Mouse (Mus musculus) hindbrain, embryonic 12.5 days (tissue): ENCODE measurements around the gene Xlr5a. TPM values are rescaled to one million over a fixed set of nuclear protein-coding genes. Genes with fewer than 3 reads are reported as not detected.
A peak's percentile ranks its signal among the peaks of the same experiment; 100 is the strongest.
"Not testable (repeated sequence)": the region's sequence is repeated elsewhere in the genome, so short reads cannot be mapped to it uniquely, and the experiment has no call there.

ENCODE experiments used
- ATAC-seq: fragments of 200-750 bp; cut with Nextera tagmentation; 2 replicates; pipeline ENCODE4 v1.8.0; 2017; ENCODE audit warnings: moderate TSS enrichment; ENCODE audit not compliant: low FRiP score
- H3K27ac ChIP-seq: fragments of 300-500 bp; sonication (generic); 2 replicates; pipeline ENCODE4 v1.5.1; 2016; ENCODE audit warnings: mild to moderate bottlenecking
- H3K27me3 ChIP-seq: fragments of 300-500 bp; sonication (generic); 2 replicates; pipeline ENCODE4 v1.6.1; 2016; ENCODE audit warnings: mild to moderate bottlenecking
- H3K36me3 ChIP-seq: fragments of 300-500 bp; sonication (generic); 2 replicates; pipeline ENCODE4 v1.6.1; 2016; ENCODE audit warnings: mild to moderate bottlenecking
- H3K4me1 ChIP-seq: fragments of 300-500 bp; sonication (generic); 2 replicates; pipeline ENCODE4 v1.6.1; 2016
- H3K4me2 ChIP-seq: fragments of 300-500 bp; sonication (generic); replicated peaks from 2 replicates; pipeline ENCODE4 v1.6.1; 2016; ENCODE audit warnings: mild to moderate bottlenecking
- H3K4me3 ChIP-seq: fragments of 300-500 bp; sonication (generic); 2 replicates; pipeline ENCODE4 v1.5.1; 2016; ENCODE audit warnings: mild to moderate bottlenecking
- H3K9ac ChIP-seq: fragments of 300-500 bp; sonication (generic); 2 replicates; pipeline ENCODE4 v1.6.1; 2016; ENCODE audit warnings: mild to moderate bottlenecking, moderate library complexity
- H3K9me3 ChIP-seq: fragments of 300-500 bp; sonication (generic); replicated peaks from 2 replicates; pipeline ENCODE4 v1.6.1; 2016; ENCODE audit warnings: mild to moderate bottlenecking
- WGBS: fragments of 180-500 bp; shearing (Covaris S2); methylation state at CpG from one replicate; pipeline ENCODE4 v1.1.7; 2016; 5-methylcytosine and 5-hydroxymethylcytosine counted together
- polyA plus RNA-seq: library from polyadenylated mRNA; unstranded; fragments of >200 nt; fragmentation: Nextera tagmentation; extraction: Ambion mirVana; gene quantifications from 2 replicates; pipeline ENCODE4 v1.2.1, GENCODE M21; 2016

Gene Xlr5a
- polyA plus RNA-seq = not detected in 2 replicates

- not testable (repeated sequence) for H3K36me3 ChIP-seq, H3K27ac ChIP-seq, H3K4me1 ChIP-seq, H3K9ac ChIP-seq, H3K27me3 ChIP-seq, H3K4me3 ChIP-seq, H3K4me2 ChIP-seq, ATAC-seq, H3K9me3 ChIP-seq
- 89% methylated on average over 15 of the region's 17 CpGs for WGBS
Measured at GRCm38 (mm10) chrX:73292876-73293275, at the start of gene Xlr5a, which contains the start of gene Xlr5c. Gene Xlr5a, minus strand, starts transcription at chrX:73292976. Gene Xlr5c, minus strand, starts transcription at chrX:73292976.

- H3K4me1 ChIP-seq = peaks cover 6% of the 10 kb centered on the region; the same call in 1 of the 2 replicates
- peak within 1 kb of the TSS; percentile 52 for H3K4me3 ChIP-seq
- H3K9me3 ChIP-seq = no peaks in the 10 kb centered on the region
- ATAC-seq = peak; percentile 91
- no peaks in the 10 kb centered on the region for H3K27me3 ChIP-seq
- H3K9ac ChIP-seq = peak within 1 kb of the TSS; percentile 69
- 17% methylated on average over 26 of the region's 37 CpGs for WGBS
- H3K36me3 ChIP-seq = no peaks in the 10 kb centered on the region
- H3K4me2 ChIP-seq = peak within 1 kb of the TSS; percentile 56
- peak within 1 kb of the TSS; percentile 75 for H3K27ac ChIP-seq
Measured at GRCm38 (mm10) chrX:73342483-73342895, 49.7 kb upstream of the Xlr5a start, which contains the start of gene Zfp275. Gene Zfp275, plus strand, starts transcription at chrX:73342621.

GRCm38 (mm10) chrX:73342068-73342467 is 49.3 kb upstream of the Xlr5a start:
- Histone ChIP-seq H3K9ac (no peak overlapping the region; the same call in 1 of the 2 replicates), H3K27ac (no peak overlapping the region), H3K4me2 (peak overlapping the region; percentile 56), H3K9me3 (no peaks in the 10 kb centered on the region), H3K4me3 (peak overlapping the region; percentile 52), H3K27me3 (no peaks in the 10 kb centered on the region), H3K4me1 (peaks cover 6% of the 10 kb centered on the region; the same call in 1 of the 2 replicates), H3K36me3 (no peaks in the 10 kb centered on the region)
- 40% methylated on average over 3 of the region's 3 CpGs for WGBS
- ATAC-seq = peak; percentile 60

GRCm38 (mm10) chrX:73341473-73341872 is 48.7 kb upstream of the Xlr5a start:
- WGBS = 63% methylated on average over 1 of the region's 1 CpGs
- H3K36me3 ChIP-seq = no peaks in the 10 kb centered on the region
- H3K27ac ChIP-seq = no peak overlapping the region
- H3K4me2 ChIP-seq = no peak overlapping the region
- peaks cover 6% of the 10 kb centered on the region; the same call in 1 of the 2 replicates for H3K4me1 ChIP-seq
- no peak for ATAC-seq
- H3K9me3 ChIP-seq = no peaks in the 10 kb centered on the region
- H3K9ac ChIP-seq = no peak overlapping the region
- H3K27me3 ChIP-seq = no peaks in the 10 kb centered on the region
- H3K4me3 ChIP-seq = no peak overlapping the region

- Histone ChIP-seq H3K4me3 (no peak within 1 kb of the TSS), H3K4me1 (no peaks in the 10 kb centered on the region), H3K9me3 (no peaks in the 10 kb centered on the region), H3K27me3 (no peaks in the 10 kb centered on the region), H3K27ac (no peak within 1 kb of the TSS), H3K36me3 (no peaks in the 10 kb centered on the region), H3K9ac (no peak within 1 kb of the TSS), H3K4me2 (no peak within 1 kb of the TSS)
- 90% methylated on average over 4 of the region's 4 CpGs for WGBS
- ATAC-seq = no peak
Measured at GRCm38 (mm10) chrX:73336740-73337139, 44.0 kb upstream of the Xlr5a start, which contains the start of gene Gm45015. Gene Gm45015, minus strand, starts transcription at chrX:73336840.

GRCm38 (mm10) chrX:73333548-73333947 is 40.8 kb upstream of the Xlr5a start:
- H3K27me3 ChIP-seq = no peaks in the 10 kb centered on the region

GRCm38 (mm10) chrX:73327215-73327614 is 34.4 kb upstream of the Xlr5a start:
- ATAC-seq = no peak

More at GRCm38 (mm10) chrX:73333548-73333947, 40.8 kb upstream of the Xlr5a start:
- Histone ChIP-seq H3K9me3 (no peaks in the 10 kb centered on the region), H3K4me3 (no peak overlapping the region), H3K4me2 (no peak overlapping the region), H3K4me1 (no peaks in the 10 kb centered on the region), H3K9ac (no peak overlapping the region), H3K27ac (no peak overlapping the region), H3K36me3 (no peaks in the 10 kb centered on the region)
- no peak for ATAC-seq

GRCm38 (mm10) chrX:73321029-73321428 is 28.3 kb upstream of the Xlr5a start:
- 71% methylated on average over 3 of the region's 3 CpGs for WGBS
- no peaks in the 10 kb centered on the region for H3K4me1 ChIP-seq
- H3K9me3 ChIP-seq = no peaks in the 10 kb centered on the region
- no peak overlapping the region for H3K4me2 ChIP-seq
- no peak overlapping the region for H3K27ac ChIP-seq
- no peaks in the 10 kb centered on the region for H3K36me3 ChIP-seq
- no peaks in the 10 kb centered on the region for H3K27me3 ChIP-seq
- ATAC-seq = no peak
- H3K9ac ChIP-seq = no peak overlapping the region
- H3K4me3 ChIP-seq = no peak overlapping the region

More at GRCm38 (mm10) chrX:73327215-73327614, 34.4 kb upstream of the Xlr5a start:
- no peak overlapping the region for H3K4me3 ChIP-seq
- H3K27me3 ChIP-seq = no peaks in the 10 kb centered on the region
- H3K4me2 ChIP-seq = no peak overlapping the region
- no peaks in the 10 kb centered on the region for H3K36me3 ChIP-seq
- no peak overlapping the region for H3K27ac ChIP-seq
- H3K9me3 ChIP-seq = no peaks in the 10 kb centered on the region
- WGBS = 71% methylated on average over 2 of the region's 2 CpGs
- no peaks in the 10 kb centered on the region for H3K4me1 ChIP-seq
- no peak overlapping the region for H3K9ac ChIP-seq

GRCm38 (mm10) chrX:73312522-73312921 is 19.7 kb upstream of the Xlr5a start:
- no peaks in the 10 kb centered on the region for H3K27me3 ChIP-seq
- H3K9ac ChIP-seq = no peak overlapping the region
- no peaks in the 10 kb centered on the region for H3K9me3 ChIP-seq
- WGBS = 38% methylated on average over 3 of the region's 3 CpGs
- no peak overlapping the region for H3K27ac ChIP-seq
- no peak for ATAC-seq
- H3K4me3 ChIP-seq = no peak overlapping the region
- H3K36me3 ChIP-seq = no peaks in the 10 kb centered on the region
- no peak overlapping the region for H3K4me2 ChIP-seq
- no peaks in the 10 kb centered on the region for H3K4me1 ChIP-seq

- H3K4me2 ChIP-seq, H3K27me3 ChIP-seq, H3K4me1 ChIP-seq, H3K9ac ChIP-seq, H3K36me3 ChIP-seq, H3K27ac ChIP-seq, ATAC-seq, H3K4me3 ChIP-seq, H3K9me3 ChIP-seq: not testable (repeated sequence)
- WGBS = 73% methylated on average over 8 of the region's 10 CpGs
Measured at GRCm38 (mm10) chrX:73295745-73296144, 3.0 kb upstream of the Xlr5a start.

- not testable (repeated sequence) for H3K4me2 ChIP-seq, H3K4me3 ChIP-seq, ATAC-seq, H3K9me3 ChIP-seq, H3K9ac ChIP-seq, H3K36me3 ChIP-seq, H3K27me3 ChIP-seq, H3K4me1 ChIP-seq, H3K27ac ChIP-seq
- WGBS = 92% methylated on average over 14 of the region's 14 CpGs
Measured at GRCm38 (mm10) chrX:73265270-73265669, 27.5 kb downstream of the Xlr5a start, which contains the start of gene Xlr3c. Gene Xlr3c, minus strand, starts transcription at chrX:73265390.

- not testable (repeated sequence) for H3K36me3 ChIP-seq, H3K27ac ChIP-seq, H3K9ac ChIP-seq, H3K9me3 ChIP-seq, H3K27me3 ChIP-seq, H3K4me1 ChIP-seq, H3K4me2 ChIP-seq, ATAC-seq, H3K4me3 ChIP-seq
- 92% methylated on average over 1 of the region's 2 CpGs for WGBS
Measured at GRCm38 (mm10) chrX:73262428-73262827, 30.3 kb downstream of the Xlr5a start.

- WGBS = 91% methylated on average over 14 of the region's 14 CpGs
Measured at GRCm38 (mm10) chrX:73242821-73243325, 49.9 kb downstream of the Xlr5a start, which contains the start of gene Xlr4c. Gene Xlr4c, minus strand, starts transcription at chrX:73243130.

More at GRCm38 (mm10) chrX:73242821-73243325, 49.9 kb downstream of the Xlr5a start, which contains the start of gene Xlr4c:
- not testable (repeated sequence) for H3K27me3 ChIP-seq, H3K4me2 ChIP-seq, H3K4me3 ChIP-seq, H3K9ac ChIP-seq, H3K4me1 ChIP-seq, H3K36me3 ChIP-seq, ATAC-seq, H3K27ac ChIP-seq, H3K9me3 ChIP-seq
